ENCODE assay signal across 11 mouse cellular contexts in the genomic region with DNA sequence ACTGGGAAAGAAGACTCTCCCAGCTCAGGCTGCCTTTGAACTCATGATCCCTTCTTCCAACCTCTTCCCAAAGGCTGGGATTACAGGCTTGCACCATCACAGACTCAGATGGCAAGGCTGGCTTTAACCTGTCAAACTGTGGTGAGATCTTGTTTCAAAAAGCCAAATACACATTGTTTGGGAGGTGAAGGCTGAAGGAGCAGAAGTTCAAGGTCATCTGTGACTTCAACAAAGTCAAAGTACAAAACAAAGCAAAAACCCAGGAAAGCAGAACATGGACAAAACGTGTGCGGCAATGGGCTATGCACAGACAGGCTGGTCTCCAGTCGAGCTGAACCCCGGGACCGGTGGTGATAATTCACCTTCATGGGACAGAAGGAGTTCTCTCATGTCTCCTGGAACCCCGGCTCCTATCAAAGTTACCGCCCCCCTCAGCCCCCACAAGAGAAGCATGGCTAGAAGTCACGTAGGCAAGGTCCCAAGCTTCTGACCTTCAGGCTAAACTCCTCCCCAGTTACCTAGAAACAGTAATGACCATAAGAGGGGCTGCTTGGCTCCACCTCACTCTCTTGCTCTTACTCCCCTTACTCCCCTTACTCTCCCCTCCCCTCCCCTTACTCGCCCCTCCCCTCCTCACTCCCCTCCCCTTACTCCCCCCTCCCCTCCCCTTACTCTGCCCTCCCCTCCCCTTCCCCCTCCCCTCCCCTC.
"Had no signal": no experiment of that assay in that cellular context is flagged by ENCODE, and none has a peak within 500 bp of the region (broad histone marks: within the 10 kb centered on the region; RNA-seq: fewer than 3 reads in every experiment).

No protein-coding gene starts in this region.

- H3K9ac ChIP-seq: liver, embryonic 15.5 days; lung, embryonic 15.5 days; midbrain, embryonic 13.5 days had no signal

- H3K27ac ChIP-seq: layer of hippocampus, adult 2 months; limb, embryonic 10.5 days; liver, embryonic 15.5 days; lung, embryonic 15.5 days; midbrain, embryonic 13.5 days had no signal

- H3K9me3 ChIP-seq: limb, embryonic 10.5 days; liver, embryonic 15.5 days; lung, embryonic 15.5 days; midbrain, embryonic 13.5 days had no signal

- DNase-seq: kidney, adult 18-20 months; kidney, postnatal 10 days; lung, postnatal 14 days; right cerebral cortex, adult 18-20 months; right cerebral cortex, postnatal 25 days; thymus, postnatal 36 days had no signal

- H3K36me3 ChIP-seq: limb, embryonic 10.5 days; liver, embryonic 15.5 days; lung, embryonic 15.5 days; midbrain, embryonic 13.5 days had no signal

- H3K27me3 ChIP-seq: lung, embryonic 15.5 days had no signal

- H3K4me3 ChIP-seq: layer of hippocampus, adult 2 months; limb, embryonic 10.5 days; liver, embryonic 15.5 days; lung, embryonic 15.5 days; midbrain, embryonic 13.5 days had no signal
